Mouse (Mus musculus): Measurements from ENCODE around the gene Rps2. TPM values are rescaled to one million over a fixed set of nuclear protein-coding genes. Genes with fewer than 3 reads are reported as not detected.
"Not testable (repeated sequence)": the region's sequence is repeated elsewhere in the genome, so short reads cannot be mapped to it uniquely, and the experiment has no call there.

The Rps2 gene
- polyA plus RNA-seq (2016; fragmentation: Nextera tagmentation; extraction: Ambion mirVana), result 1,171 and 1,258 TPM in 2 replicates

DNA sequence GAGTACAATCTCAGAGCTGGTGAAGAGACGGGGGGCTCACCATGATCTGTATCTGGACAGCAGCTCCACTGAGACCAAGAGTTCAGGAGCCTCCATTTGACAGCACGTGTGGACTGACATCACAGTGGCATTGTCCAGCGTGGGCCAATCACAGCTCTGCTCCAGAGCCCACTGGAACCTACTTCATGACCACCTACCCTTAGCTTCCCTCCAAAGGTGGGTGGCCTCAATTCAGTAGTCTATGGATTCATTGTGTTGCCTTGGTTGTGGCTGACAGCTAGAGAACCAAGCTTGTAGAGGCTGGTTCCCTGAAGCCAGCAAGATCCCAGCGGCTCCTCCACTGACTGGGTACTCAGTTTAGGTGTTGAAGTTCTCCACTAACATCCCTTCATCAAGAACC lies at the start of gene Rps2, which contains the start of gene Rnf151:
TSS of gene Rps2 (plus strand) at position 174 of the 400 bp plus-strand sequence.
TSS of gene Rnf151 (minus strand) at position 121 of the 400 bp plus-strand sequence.
- Histone ChIP-seq H3K4me1 (peaks cover 23% of the 10 kb centered on the region), H3K4me3 (peak within 1 kb of the TSS; percentile 78), H3K9me3 (no peaks in the 10 kb centered on the region), H3K36me3 (peaks cover 47% of the 10 kb centered on the region), H3K27me3 (ENCODE audit: insufficient read depth, poor library complexity, severe bottlenecking) (no peaks in the 10 kb centered on the region), H3K27ac (no peak within 1 kb of the TSS)
- WGBS, result 80% methylated on average over 4 of the region's 4 CpGs
- no peak for DNase-seq (ENCODE audit: low spot score)

DNA sequence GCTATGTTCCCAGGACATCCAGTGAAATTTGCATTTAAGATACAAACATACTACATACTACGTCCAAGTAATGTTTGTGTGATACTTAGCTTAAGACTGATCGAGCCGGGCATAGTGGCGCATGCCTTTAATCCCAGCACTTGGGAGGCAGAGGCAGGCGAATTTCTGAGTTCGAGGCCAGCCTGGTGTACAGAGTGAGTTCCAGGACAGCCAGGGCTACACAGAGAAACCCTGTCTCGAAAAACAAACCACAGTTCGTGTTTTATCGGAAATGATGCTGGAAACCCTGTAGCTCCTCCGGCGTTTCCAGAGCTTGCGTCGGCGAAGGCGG lies 48.7 kb upstream of the Rps2 start:
- WGBS, result 11% methylated on average over 15 of the region's 15 CpGs

DNA sequence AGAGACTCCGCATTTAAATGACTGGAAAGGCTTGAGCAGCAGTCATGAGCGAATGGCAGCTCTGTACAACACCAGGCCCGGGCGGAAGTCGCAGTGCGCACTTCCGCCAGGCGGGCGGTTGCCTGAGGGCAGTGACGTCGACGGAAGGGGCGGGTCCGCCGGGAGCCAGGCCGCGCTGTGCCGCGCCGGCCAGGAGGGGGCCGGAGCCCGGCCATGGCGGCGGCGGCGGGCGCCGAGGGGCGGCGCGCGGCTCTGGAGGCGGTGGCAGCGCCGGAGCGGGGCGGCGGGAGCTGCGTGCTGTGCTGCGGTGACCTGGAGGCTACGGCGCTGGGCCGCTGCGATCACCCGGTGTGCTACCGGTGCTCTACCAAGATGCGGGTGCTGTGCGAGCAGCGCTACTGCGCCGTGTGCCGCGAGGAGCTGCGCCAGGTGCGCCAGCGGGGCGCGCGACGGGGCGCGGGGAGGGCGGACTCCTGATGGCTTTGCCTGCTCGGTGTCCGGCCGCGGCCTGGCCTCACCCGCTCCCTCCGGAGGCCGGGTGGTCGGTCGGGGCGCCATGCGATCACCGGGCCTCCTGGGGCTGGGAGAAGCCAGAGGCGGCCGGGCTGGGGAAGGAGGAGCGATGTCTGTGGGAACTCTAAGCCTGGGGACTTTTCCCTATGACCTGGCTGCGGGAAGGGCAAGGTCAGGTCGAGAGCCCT lies 48.2 kb upstream of the Rps2 start, which contains the start of gene Zfp598:
TSS of gene Zfp598 (plus strand) at position 143 of the 701 bp plus-strand sequence.
- Histone ChIP-seq H3K27me3 (ENCODE audit: insufficient read depth, poor library complexity, severe bottlenecking) (no peaks in the 10 kb centered on the region), H3K36me3 (no peaks in the 10 kb centered on the region), H3K27ac (peak within 1 kb of the TSS; percentile 97), H3K4me3 (peak within 1 kb of the TSS; percentile 99), H3K9me3 (no peaks in the 10 kb centered on the region), H3K4me1 (peaks cover 48% of the 10 kb centered on the region)
- peak; percentile 95 for DNase-seq (ENCODE audit: low spot score)
- under 1% methylated on average over 78 of the region's 80 CpGs for WGBS

More for the DNA sequence above, 48.7 kb upstream of the Rps2 start:
- H3K36me3 ChIP-seq; H3K9me3 ChIP-seq; H3K27me3 ChIP-seq (ENCODE audit: insufficient read depth, poor library complexity, severe bottlenecking); DNase-seq (ENCODE audit: low spot score): not testable (repeated sequence)
- peak overlapping the region; percentile 97 for H3K27ac ChIP-seq
- peak overlapping the region; percentile 99 for H3K4me3 ChIP-seq
- peaks cover 43% of the 10 kb centered on the region for H3K4me1 ChIP-seq

DNA sequence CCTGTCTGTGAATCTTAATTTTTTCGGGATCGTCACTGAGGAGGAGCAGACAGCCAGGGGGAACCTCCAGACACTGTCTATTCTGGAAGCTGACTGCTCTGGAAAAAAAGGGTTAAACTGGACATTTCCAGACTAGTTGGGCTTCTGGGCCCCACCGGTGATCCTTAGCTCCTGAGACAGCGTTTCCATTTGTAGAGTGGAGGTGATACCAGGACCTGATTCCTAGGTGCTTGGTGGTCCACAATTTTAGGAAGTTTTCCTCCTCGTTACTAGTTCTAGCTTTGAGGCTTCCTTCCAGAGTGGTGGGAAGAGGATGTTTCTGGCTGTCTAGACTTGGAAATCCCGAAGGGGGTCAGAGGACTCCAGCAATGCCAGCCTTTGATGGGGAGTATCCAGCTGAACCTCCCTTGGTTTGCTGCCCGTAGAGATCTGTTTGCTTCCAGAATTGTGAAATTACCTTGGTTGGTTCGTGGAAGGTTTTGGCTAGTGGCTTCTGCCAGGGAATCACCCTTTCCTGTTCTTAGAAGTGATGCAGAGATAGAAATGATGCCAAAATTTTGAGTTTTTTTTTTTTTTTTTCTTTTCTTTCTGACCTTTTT lies 47.6 kb upstream of the Rps2 start:
- Histone ChIP-seq H3K9me3 (no peaks in the 10 kb centered on the region), H3K27me3 (ENCODE audit: insufficient read depth, poor library complexity, severe bottlenecking) (no peaks in the 10 kb centered on the region), H3K36me3 (no peaks in the 10 kb centered on the region), H3K4me3 (peak overlapping the region; percentile 99), H3K27ac (peak overlapping the region; percentile 97), H3K4me1 (peaks cover 49% of the 10 kb centered on the region)
- WGBS, result 12% methylated on average over 8 of the region's 8 CpGs
- no peak for DNase-seq (ENCODE audit: low spot score)

DNA sequence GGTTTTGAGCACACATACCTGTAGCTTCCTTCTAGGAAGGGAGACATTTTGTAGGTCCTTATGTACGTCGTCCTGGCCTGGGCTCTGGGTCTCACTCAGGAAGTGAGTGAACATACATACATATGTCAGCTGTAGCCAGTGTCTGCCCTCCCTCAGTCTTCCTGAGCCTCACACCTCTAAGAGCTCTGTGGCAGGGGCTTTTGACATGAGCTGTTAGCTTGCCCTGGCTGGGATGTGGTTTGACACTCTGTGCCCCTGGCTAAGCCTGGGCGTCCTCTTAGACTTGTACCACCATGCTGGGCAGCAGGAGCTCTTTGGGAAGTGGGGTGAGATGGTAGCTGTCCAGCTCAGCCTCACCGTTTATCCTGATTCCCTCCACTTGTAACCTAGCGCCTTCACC lies 46.6 kb upstream of the Rps2 start:
- Histone ChIP-seq H3K4me3 (peak overlapping the region; percentile 99; the same call in 1 of the 2 replicates), H3K36me3 (peaks cover under 1% of the 10 kb centered on the region; the same call in 1 of the 2 replicates), H3K27me3 (ENCODE audit: insufficient read depth, poor library complexity, severe bottlenecking) (no peaks in the 10 kb centered on the region), H3K9me3 (no peaks in the 10 kb centered on the region), H3K27ac (peak overlapping the region; percentile 9; the same call in 1 of the 2 replicates), H3K4me1 (peaks cover 57% of the 10 kb centered on the region)
- 62% methylated on average over 5 of the region's 5 CpGs for WGBS
- no peak for DNase-seq (ENCODE audit: low spot score)

GRCm38 (mm10) chr17:24672141-24672540 lies 45.8 kb upstream of the Rps2 start:
- H3K27me3 ChIP-seq (ENCODE audit: insufficient read depth, poor library complexity, severe bottlenecking), result no peaks in the 10 kb centered on the region
- H3K36me3 ChIP-seq, result peaks cover 8% of the 10 kb centered on the region
- H3K27ac ChIP-seq, result no peak overlapping the region
- H3K4me3 ChIP-seq, result 0 out of 2 replicates have a peak overlapping the region, but pooled peaks have one; percentile 15
- peaks cover 57% of the 10 kb centered on the region for H3K4me1 ChIP-seq
- 26% methylated on average over 5 of the region's 5 CpGs for WGBS
- DNase-seq (ENCODE audit: low spot score), result no peak
- no peaks in the 10 kb centered on the region for H3K9me3 ChIP-seq

DNA sequence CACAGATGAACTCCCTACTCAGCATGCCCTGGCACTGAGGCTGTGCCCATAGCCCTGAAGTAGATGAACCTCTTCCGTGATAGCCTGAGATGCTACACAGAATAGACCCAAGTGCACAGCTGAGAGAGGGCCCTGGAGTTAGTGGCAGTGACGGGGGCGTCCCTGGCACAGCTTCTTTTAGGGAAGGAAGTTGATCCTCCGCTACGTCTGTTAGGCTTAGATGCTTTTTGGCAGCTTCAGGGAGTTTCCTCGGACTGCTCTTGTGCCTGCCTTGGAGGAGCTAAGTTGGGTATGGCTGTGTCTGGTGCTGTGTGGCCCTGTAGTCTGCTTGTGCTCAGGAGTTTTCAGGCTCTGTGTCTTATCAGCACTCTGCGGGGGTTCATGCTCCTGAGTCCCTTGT lies 43.6 kb upstream of the Rps2 start:
- WGBS, result 74% methylated on average over 7 of the region's 7 CpGs
- peaks cover 51% of the 10 kb centered on the region for H3K4me1 ChIP-seq

DNA sequence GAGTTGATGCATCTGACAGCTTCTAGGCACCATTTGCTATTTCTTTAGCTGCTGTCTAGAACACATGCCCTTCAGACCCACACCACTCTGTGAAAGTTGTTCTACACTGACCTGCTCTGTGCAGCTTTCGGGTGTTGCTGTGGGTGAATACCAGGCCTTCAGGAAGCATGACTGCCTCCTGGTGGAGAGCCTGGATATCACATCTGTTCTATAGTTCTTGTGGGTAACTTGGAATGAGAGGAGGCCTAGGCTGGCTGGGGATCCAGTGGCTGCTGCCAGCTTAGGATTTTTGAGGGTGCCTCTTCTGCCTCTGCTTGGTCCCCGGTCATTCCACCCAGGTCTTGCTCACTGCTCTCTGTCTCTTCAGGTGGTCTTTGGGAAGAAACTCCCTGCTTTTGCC lies 41.7 kb upstream of the Rps2 start:
- no peak for DNase-seq (ENCODE audit: low spot score)
- H3K9me3 ChIP-seq, result no peaks in the 10 kb centered on the region

More for the DNA sequence above, 43.6 kb upstream of the Rps2 start:
- no peak overlapping the region for H3K4me3 ChIP-seq
- H3K27ac ChIP-seq, result no peak overlapping the region
- no peaks in the 10 kb centered on the region for H3K9me3 ChIP-seq
- no peaks in the 10 kb centered on the region for H3K27me3 ChIP-seq (ENCODE audit: insufficient read depth, poor library complexity, severe bottlenecking)
- peaks cover 30% of the 10 kb centered on the region for H3K36me3 ChIP-seq
- no peak for DNase-seq (ENCODE audit: low spot score)

DNA sequence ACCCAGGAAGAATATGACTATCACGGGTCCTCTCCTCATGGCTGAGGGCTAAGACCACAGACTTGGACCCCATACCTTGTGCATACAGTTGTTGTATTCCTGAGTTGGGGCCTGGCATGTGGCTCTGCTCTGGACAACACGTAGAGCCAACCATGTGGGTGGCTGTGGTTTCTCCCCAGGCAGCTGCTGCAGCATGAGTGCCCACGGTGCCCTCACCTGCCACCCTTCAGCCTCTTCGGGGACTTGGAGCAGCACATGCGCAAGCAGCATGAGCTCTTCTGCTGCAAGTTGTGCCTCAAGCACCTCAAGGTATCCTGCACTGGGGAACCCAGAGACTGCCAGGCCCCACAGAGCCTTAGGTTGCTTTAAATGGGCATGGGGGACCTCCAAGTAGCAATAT lies 41.0 kb upstream of the Rps2 start:
- Histone ChIP-seq H3K9me3 (no peaks in the 10 kb centered on the region), H3K4me3 (no peak overlapping the region), H3K27me3 (ENCODE audit: insufficient read depth, poor library complexity, severe bottlenecking) (no peaks in the 10 kb centered on the region), H3K27ac (no peak overlapping the region), H3K4me1 (peaks cover 30% of the 10 kb centered on the region), H3K36me3 (peaks cover 56% of the 10 kb centered on the region)
- 93% methylated on average over 5 of the region's 5 CpGs for WGBS
- DNase-seq (ENCODE audit: low spot score), result no peak

More for the DNA sequence above, 41.7 kb upstream of the Rps2 start:
- Histone ChIP-seq H3K27ac (no peak overlapping the region), H3K4me1 (peaks cover 37% of the 10 kb centered on the region), H3K4me3 (no peak overlapping the region), H3K36me3 (peaks cover 49% of the 10 kb centered on the region), H3K27me3 (ENCODE audit: insufficient read depth, poor library complexity, severe bottlenecking) (no peaks in the 10 kb centered on the region)
- WGBS, result 60% methylated on average over 2 of the region's 2 CpGs

GRCm38 (mm10) chr17:24677500-24678080 lies 40.3 kb upstream of the Rps2 start:
- WGBS, result 90% methylated on average over 24 of the region's 24 CpGs

GRCm38 (mm10) chr17:24686514-24686913 lies 31.4 kb upstream of the Rps2 start:
- no peaks in the 10 kb centered on the region for H3K9me3 ChIP-seq
- peaks cover 58% of the 10 kb centered on the region for H3K27me3 ChIP-seq (ENCODE audit: insufficient read depth, poor library complexity, severe bottlenecking)
- no peak overlapping the region for H3K27ac ChIP-seq
- peak overlapping the region; percentile 36 for H3K4me3 ChIP-seq
- no peak for DNase-seq (ENCODE audit: low spot score)
- WGBS, result 26% methylated on average over 16 of the region's 16 CpGs
- peaks cover 10% of the 10 kb centered on the region for H3K36me3 ChIP-seq
- peaks cover 29% of the 10 kb centered on the region for H3K4me1 ChIP-seq

More at GRCm38 (mm10) chr17:24677500-24678080, 40.3 kb upstream of the Rps2 start:
- Histone ChIP-seq H3K36me3 (peaks cover 61% of the 10 kb centered on the region), H3K27ac (no peak overlapping the region), H3K27me3 (ENCODE audit: insufficient read depth, poor library complexity, severe bottlenecking) (no peaks in the 10 kb centered on the region), H3K4me3 (no peak overlapping the region), H3K9me3 (no peaks in the 10 kb centered on the region), H3K4me1 (peaks cover 23% of the 10 kb centered on the region)
- DNase-seq (ENCODE audit: low spot score), result no peak

GRCm38 (mm10) chr17:24687146-24687595 lies 30.7 kb upstream of the Rps2 start:
- Histone ChIP-seq H3K4me1 (peaks cover 29% of the 10 kb centered on the region), H3K9me3 (no peaks in the 10 kb centered on the region), H3K27ac (0 out of 2 replicates have a peak overlapping the region, but pooled peaks have one; percentile 36), H3K36me3 (peaks cover 7% of the 10 kb centered on the region), H3K27me3 (ENCODE audit: insufficient read depth, poor library complexity, severe bottlenecking) (peaks cover 63% of the 10 kb centered on the region), H3K4me3 (peak overlapping the region; percentile 52)
- 1% methylated on average over 25 of the region's 25 CpGs for WGBS
- no peak for DNase-seq (ENCODE audit: low spot score)

DNA sequence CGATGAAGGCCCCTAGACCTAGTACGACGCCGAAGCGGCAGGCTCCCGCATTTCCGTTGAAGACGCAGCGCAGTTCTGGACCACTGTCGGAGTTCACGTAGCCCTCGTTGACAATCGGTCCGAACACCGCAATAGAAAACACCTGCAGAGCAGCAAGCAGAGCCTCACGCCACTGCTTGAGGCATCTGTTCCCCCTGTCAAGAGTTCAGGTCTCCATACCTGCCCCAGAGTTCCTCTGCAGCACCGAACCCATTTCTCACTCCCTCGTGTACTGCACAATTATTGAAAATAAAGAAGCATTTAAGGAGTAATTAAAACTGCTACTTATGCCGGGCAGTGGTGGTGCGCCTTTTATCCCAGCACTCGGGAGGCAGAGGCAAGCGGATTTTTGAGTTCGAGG lies 30.3 kb upstream of the Rps2 start:
- WGBS, result 18% methylated on average over 23 of the region's 23 CpGs
- Histone ChIP-seq H3K4me3 (peak overlapping the region; percentile 52), H3K27ac (0 out of 2 replicates have a peak overlapping the region, but pooled peaks have one; percentile 36), H3K9me3 (no peaks in the 10 kb centered on the region), H3K4me1 (peaks cover 29% of the 10 kb centered on the region), H3K27me3 (ENCODE audit: insufficient read depth, poor library complexity, severe bottlenecking) (peaks cover 66% of the 10 kb centered on the region), H3K36me3 (peaks cover 9% of the 10 kb centered on the region)
- DNase-seq (ENCODE audit: low spot score), result no peak
